Mouse (Mus musculus) ovary, postnatal 36 days (tissue): ENCODE results near the gene Hsbp1.
"Not testable (repeated sequence)": the region's sequence is repeated elsewhere in the genome, so short reads cannot be mapped to it uniquely, and the experiment has no call there.

Experiments
- DNase-seq: peaks from one replicate; pipeline ENCODE4 v3.0.0; 2022; ENCODE audit warnings: low spot score, mixed read lengths

Hsbp1 gene

DNA sequence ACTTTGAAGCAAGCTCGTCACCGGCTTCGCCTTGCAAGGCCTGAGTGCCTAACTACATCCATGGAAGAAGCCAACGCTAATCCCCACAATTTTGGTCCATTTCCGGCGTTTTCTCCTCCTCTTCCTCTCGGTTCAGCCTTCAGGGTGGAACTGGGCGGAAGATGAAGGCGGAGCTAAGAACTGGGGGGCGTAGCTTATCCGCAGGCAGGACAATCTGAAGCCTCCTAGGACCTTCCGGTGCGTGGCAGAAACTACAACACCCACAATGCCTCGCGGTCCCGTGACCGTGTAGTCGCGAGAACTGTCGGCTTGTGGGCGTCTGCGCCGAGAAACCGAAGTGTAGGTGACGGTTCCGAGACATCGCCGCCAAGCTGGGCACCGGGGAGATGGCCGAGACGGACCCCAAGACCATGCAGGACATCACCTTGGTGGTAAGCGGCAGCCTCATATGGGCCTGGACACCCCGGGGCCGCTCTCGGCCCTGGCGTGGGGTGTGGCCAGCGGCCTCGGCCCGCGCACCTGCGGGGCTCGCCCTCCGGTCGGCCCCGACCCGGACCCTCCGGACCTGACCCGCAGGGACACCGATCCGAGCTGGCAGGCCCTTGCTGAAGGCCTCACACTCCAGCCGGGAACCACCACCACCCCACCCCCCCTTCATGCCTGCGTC lies at the start of gene Hsbp1:
Hsbp1 (plus strand) TSS at position 299 of the 667 bp plus-strand sequence.
- peak; percentile 93 for DNase-seq

DNA sequence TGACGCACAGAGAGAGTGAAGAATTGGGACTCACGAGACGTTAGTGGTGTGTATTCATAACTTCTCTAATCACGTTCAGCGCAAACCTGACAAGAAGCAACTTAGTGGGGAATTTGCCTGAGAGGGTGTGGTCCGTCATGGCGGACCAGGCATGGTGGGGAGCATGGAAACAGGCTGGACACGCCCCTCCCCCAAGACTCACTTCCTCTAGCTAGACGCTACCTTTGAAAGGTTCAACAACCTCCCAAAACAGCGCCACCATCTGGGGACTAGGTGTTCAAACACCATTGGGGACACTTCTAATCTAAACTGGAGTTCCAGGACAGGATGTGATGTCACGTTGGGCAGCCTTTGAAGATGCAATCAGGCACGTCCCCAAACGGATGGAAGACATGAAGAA lies 48.8 kb upstream of the Hsbp1 start:
- no peak for DNase-seq

DNA sequence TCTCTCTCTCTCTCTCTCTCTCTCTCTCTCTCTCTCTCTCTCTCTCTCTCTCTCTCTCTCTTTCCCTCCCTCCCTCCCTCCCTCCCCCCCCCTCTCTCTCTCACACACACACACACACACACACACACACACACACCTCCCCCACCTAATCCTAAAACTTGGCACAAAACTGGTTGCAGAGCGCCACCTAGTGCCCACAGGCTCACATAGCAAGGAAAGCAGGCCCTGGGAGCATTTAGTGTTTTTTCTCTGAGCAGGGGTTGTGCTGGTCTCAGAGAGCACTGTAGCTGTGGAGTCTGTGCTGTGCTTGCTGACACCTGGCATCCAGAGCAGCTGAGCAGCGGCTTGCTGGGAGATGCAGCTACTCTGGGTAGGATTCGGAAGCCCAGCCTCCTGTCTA lies 46.5 kb upstream of the Hsbp1 start:
- DNase-seq: peak; percentile 13

DNA sequence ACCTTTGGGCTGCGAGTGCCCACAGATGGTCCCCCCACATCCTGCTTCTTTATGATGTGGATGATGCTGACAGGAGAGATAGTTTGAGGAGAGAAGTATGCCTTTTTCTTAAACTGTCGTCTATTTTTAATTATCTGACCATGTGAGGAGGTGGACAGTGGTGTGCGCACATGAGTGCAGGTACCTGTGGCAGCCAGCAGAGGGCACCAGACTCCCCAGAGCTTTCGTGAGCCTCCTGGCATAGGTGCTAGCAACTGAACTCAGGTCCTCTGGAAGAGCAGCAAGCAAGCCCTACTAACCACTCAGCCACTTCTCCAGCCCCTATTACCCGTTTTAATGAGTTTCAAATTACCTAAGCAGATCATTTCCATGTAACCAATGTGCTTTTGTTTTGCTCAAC lies 44.0 kb upstream of the Hsbp1 start:
- DNase-seq: no peak

DNA sequence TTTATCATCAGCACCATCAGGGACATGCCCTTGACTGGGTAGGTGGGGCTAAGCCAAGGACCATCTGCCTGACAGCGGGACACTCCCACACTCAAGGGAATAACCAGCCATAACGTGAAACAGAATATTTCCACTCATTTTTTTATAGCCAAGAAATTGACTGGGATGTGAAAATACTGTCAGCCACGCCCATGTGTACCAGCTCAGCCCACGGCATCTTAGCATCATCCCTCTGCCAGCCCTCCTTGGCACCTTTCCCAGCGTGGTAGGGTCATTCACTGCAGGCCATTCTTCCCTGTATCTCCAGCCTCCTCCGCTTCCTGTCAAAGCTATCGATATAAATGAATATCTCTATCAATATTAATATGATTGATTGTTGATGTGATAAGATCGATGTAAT lies 40.1 kb upstream of the Hsbp1 start:
- DNase-seq: no peak

DNA sequence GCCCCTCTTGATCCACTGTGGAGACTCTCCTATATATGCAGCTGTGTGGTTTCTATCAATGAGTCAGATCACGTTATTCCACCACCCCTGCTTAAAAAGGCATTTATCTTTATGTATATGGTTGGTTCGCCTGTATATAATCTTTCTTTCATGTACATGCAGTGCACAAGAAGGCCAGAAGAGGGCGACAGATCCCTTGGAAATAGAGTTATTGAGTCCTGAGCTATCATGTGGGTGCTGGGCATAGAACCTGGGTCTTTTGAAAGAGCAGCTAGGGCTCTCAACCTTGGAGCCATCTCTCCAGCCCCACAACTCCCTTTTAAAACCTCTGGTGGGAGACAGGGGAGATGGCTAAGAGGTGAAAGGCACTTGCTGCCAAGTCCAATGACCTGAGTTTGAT lies 32.9 kb upstream of the Hsbp1 start:
- DNase-seq: no peak

DNA sequence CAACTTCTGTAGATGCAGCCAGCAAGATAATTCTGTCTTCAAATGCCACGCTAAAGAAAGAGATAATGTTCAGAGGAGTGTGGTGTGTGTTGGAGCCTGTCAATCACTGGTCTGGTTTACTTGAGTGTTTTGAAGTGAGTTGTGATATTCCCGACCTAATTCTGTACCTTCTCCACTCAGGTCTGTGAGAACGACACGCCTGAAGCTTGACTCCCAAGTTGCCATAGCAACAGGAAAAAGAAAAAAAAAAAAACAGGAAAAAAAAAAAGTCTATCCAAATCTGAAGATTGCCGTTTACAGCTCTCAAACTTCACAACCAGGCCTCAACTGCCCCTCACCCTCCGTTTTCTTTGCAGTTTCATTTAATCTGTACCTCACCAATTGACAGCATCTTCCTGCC lies 21.1 kb upstream of the Hsbp1 start:
- DNase-seq: no peak

DNA sequence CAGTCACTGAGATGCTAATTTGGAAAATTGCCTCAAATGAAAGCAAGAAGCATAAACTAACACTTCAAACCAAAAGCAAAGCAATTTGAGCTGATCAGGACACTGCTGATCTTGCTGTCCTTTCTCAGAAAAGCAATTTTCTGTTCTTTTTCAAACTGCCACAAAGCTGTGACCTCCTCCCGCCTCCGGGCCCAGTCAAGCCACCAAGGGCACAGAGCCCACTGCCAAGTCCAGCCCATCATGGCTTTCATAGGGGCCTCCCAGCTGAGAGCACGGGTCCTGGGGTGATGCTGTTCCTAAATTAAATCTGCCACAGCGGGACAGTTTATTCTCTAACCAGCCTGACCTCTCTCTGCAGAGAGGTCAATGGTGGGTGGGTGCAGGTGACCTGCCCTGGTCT lies 4.7 kb upstream of the Hsbp1 start:
- DNase-seq: no peak

DNA sequence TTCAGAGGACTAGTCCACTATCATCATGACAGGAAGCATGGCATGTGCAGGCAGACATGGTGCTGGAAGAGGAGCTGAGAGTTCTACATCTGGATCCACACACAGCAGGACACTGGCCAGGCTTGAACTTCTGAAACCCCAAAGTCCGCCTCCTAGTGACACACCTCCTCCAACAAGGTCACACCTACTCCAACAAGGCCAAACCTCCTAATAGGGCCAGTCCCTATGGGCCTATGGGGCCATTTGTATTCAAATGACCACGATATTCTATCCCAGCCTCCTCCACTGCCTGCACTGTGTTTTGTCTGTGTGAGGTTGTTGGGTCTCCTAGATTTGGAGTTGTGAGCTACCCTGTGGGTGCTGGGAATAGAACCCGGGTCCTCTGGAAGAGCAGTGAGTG lies 682 bp upstream of the Hsbp1 start:
- DNase-seq: no peak

DNA sequence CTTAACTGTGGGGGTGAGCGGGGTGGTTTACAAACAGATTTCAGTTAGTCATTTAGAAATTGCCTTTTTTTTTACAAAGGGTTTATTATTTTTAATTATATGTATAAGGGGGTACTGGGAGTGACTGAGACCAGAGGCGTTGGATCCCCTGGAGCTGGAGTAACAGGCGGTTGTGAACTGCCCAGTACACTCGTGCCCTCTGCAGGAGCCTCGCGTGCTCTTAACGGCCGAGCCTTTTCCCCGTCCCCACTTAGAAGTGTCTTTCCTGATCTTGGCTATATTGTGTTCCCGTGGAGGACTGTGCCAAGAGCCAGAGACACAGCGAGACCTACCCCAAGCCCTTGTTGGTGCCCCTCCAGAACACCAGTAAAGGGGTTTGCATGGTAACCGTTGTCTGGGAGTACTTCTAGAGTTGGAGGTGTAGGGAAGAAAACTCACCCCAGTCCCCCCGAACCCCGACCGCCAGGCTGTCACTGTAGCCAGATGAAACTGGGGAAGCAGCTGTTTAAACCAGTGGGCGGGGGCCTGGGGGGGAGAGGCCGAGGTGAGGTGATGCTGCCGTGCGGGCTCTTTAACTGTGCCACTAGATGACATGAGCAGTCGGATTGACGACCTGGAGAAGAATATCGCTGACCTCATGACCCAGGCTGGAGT lies 868 bp downstream of the Hsbp1 start:
- no peak for DNase-seq

DNA sequence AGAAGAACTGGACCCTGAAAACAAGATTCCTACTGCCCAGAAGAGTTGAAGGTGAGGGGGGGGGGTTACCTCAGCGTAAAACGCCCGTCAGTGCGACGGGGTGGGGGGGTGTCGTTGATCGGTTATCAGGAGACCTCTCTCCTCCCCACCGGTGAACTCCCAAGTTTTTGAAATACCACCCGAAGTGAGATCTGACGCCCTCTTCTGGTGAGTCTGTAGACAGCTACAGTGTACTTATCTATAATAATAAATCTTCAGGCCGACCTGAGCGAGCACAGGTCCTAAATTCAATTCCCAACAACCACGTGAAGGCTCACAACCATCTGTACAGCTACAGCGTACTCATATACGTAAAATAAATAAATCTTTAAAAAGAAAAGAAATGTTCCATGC lies 1.4 kb downstream of the Hsbp1 start:
- no peak for DNase-seq

DNA sequence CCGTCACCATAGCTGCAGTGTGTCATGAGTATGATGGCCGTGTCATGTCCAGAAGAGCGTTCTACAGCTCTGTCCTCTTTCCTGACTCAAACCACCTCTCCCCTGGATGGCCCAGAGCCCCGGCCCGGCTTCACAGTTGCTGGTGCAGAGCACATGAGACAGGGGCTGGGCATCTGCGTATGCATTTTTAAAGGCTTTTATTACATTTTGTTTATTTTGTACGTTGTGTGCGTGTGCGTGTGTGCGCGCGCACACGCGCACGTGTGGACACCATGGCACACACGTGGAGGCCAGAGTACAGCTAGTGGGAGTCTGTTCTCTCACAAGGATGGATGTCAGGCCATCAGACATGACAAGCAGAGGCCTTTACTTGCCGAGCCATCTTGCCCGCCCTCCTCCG lies 7.4 kb downstream of the Hsbp1 start:
- DNase-seq: no peak

DNA sequence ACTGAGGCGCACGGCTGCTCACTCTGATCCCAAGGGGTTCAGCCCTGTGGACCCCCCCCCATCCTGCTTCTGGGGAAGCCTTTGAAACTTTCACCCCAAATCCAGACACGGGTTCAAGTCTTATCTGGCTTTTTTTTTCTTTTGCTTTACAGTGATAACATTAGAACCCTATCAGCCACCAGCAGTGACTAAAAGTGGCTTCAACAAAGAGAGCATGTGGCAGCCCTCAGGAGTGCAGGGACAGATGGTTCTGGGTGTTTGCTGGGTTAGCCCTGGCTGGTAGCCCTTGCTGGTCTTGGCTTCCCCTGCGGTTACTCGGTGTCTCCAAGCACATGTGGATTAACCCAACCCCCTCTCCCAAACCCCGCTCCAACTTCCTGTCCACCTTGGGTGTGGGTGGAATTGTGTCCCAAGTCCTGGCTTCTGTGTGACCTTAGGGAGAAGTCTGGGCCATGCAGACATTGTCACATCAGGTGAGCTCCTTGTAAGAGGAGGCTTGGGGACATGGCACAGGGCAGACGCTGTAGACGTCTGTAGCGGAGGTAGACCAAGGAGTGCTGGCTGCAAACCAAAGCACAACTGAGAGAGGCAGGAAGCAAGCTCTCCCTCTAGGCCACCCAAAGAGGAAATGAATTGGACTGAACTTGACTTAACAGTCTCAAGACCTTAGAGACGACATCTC lies 8.8 kb downstream of the Hsbp1 start:
- no peak for DNase-seq

DNA sequence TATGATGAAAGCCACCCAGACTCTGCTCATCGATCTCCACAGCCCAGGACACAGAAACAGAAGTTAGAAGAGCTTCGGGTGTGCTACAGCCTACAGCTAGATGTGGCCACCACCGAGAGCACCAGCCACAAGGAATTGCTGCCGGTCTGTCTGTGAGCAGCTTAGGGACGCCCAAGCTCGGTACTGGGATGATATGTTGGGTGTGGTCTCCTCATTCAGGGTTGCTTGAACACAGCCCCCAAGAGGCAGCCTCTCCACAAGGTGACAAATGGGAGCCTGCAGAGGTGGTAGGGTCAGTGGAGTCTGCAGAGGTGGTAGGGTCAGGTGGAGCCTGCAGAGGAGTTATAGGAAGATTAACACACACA lies 9.4 kb downstream of the Hsbp1 start:
- no peak for DNase-seq

DNA sequence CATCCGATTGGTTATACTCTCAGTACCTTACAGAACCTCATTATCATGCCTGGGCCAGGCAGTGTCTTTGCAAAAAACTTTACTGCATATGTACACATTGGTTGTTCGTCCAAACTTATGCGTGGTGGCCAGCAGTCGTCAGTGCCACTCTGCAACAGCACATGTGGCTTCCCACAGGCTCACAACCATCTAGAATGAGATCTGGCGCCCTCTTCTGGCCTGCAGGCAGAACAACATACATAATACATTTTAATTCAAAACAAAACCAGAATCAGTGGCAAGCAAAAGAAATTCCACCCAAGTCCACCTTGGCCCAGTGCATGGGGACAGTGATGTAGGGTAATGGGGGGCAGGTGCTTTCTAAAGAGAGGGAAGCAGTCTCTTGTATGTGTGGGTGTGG lies 12.3 kb downstream of the Hsbp1 start:
- not testable (repeated sequence) for DNase-seq

DNA sequence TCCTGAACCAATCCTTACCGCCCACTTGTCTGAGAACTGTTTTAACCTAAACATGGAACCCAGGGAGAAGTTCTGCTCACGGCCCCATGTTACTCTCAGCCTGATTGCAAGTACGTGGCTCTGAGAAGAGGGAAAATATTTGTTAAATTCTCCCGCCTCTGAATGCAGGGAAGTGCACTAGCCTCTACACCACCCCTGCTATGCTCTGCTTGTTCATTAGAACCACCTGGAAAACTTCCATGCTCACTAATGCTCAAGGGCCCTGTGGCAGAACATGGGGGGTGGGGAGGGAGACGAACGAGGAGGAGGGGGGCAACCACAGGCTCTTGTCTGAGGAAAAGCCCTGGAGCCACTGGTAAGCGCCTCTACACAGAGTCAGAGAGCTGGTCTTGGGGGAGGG lies 13.9 kb downstream of the Hsbp1 start:
- no peak for DNase-seq

DNA sequence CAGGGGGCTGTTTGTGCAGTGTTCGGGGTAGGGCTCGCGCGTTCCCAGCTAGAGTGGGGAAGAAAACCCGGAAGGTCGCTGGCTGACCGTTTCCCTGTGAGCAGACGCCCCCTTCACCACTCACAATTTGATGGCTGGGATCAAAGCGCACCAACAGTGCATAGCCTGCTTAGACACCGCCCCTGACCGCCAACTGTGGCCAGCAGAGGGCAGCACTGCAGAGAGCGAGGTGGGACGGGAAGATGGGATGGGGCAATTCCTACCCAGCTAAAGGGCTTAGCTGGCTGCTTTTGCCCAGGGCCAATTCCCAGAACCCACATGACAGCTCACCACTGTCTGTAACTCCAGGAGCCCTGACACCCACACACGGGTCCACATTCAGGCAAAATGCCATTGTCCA lies 14.5 kb downstream of the Hsbp1 start:
- peak; percentile 51 for DNase-seq

DNA sequence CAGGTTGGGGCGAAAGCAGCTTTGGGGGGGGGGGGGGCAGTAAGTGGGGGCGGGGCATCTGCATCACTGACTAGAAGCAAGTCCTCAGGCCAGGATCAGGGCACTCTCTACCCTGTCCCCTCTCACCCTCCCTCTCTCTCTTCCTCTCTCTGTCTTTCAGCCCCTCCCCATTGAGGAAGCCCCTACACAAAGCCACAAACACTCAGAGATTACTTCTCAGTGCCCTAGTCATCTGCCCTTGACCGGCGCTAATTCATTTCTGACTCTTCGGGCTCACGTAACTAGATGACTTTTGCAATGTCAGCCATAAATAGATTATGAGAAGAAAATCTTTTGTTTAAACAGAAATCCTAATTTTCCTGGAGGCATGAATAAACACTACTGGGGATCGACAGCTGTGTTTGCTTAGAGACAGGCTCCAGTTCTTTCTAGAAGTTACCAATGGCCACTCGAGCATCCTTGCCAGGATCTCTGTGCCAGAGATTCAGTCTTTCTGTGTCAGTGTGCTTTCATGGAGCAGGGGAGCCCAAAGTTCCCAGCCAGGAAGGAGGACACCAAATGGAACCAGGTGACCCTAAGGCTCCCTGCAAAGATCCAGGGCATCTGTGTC lies 16.5 kb downstream of the Hsbp1 start:
- DNase-seq: no peak

DNA sequence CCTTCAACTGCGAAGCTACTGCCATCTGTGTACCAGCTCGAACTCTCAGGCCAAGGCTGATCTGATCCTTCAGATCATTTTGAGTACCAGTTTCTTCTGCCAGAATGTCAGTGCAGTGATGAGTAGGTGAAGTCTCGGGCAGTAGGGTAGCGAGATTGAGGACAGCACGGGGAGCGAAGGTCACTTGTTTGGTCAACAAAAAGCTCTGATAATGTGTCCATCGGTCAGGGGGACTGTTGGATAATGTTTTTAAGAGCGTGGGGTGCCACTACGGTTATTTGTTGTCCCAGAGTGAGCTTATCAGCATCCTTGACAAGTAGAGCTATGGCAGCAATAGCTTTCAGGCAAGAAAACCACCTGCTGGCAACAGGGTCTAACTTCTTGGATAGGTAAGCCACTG lies 30.4 kb downstream of the Hsbp1 start:
- DNase-seq: not testable (repeated sequence)

DNA sequence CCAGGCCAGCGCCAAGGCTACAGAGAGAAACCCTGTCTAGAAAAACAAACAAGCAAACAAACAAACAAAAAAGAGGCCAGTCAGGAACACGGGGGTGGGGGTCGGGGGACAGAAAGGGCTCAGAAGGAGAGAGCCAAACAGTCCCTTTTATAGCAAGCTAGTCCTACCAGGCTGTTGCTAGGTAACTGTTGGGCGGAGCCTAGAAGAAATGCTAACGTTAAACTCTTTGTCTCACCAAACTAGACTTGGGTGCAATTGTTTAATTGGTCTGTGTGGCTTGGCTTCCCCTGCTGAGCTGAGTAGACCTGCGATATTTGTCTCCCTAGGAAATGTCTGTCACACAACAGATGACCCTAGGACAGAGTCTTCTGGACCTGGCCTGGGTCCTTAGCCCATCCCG lies 34.2 kb downstream of the Hsbp1 start:
- DNase-seq: no peak

DNA sequence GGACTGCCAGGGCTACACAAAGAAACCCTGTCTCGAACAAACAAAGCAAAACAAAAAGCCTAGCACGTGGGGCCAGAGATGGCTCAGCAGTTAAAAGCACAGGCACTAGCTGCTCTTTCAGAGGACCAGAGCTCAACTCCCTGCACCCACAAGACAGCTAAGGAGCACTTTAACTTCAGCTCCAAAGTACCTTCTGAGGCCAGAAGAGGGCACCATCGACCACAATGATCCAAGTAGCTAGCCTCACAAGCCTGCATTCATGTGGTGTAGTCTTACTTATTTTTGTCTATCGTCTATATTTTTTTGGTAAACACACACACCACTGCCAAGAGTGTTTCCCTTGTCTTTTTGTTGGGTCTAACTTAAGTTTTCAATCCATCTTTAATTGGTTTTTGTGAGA lies 36.3 kb downstream of the Hsbp1 start:
- DNase-seq: no peak

DNA sequence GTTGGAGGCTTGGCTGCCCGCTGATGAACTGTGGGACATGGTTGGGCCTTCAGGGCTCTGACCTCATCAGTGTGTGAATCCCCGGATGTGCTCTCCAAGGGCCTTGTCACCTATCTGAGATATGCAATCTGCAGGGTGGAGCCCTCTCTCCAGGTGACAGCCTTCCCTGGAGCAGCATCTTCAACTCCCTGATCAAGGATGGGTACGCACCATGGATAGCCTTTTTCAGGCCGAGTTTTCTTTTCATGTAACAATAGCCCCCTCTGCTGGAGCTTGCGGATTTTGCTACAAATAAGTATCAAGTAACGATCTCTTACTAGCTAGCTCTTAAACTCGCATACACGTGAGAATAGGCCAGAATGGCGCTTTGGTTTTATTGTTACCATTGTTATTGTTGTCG lies 40.2 kb downstream of the Hsbp1 start:
- no peak for DNase-seq

DNA sequence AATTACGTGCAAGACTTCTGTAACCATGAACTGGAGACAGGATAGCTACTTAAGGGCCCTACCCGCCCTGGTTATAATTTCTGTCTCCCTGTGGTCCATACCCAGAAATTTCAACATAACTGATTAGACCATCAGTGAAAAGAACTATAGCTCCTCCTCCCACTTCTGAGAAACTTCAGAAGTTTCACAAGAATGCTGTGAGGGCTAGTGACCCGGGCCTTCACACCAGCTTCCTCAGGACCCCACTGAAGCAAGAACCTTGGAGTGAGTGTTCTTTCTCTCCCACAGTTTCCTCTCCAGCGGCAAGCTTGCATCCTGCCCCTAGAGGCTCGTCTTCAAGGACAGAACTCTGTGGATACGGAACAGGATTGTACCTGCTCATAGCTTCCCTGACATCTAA lies 41.6 kb downstream of the Hsbp1 start:
- DNase-seq: no peak
